Mouse (Mus musculus) frontal cortex, postnatal 14 days (tissue): ENCODE results near the gene Radil.

Experiments used
- DNase-seq, 2 experiments: peaks; one replicate each; pipeline ENCODE4 v3.0.0; 2022; ENCODE audit warnings: low spot score in 2 of 2

Radil gene

GRCm38 (mm10) chr5:142486654-142487053 is 64.2 kb downstream of the Radil start:
- DNase-seq = no peak

- DNase-seq = no peak
Measured at GRCm38 (mm10) chr5:142483581-142483980, 67.3 kb downstream of the Radil start.

DNA sequence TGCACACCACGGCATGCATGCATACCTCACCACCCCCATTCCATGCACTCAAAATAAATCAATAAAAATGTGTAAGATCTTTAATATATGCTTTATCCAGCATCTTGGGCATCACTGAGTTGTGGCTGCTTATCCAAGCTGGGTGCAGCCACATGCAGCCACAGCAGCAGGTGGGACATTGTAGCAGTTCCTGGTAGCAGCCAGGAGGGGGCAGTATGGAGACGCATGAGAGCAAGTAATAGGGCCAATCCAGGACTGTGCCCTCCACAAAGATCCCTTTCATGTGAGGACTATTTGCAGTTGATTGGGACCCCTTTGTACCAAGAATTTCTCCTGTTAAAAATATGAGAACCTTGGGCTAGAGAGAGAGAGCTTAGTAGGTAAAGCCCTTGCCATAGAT is 68.4 kb downstream of the Radil start:
- no peak for DNase-seq

DNA sequence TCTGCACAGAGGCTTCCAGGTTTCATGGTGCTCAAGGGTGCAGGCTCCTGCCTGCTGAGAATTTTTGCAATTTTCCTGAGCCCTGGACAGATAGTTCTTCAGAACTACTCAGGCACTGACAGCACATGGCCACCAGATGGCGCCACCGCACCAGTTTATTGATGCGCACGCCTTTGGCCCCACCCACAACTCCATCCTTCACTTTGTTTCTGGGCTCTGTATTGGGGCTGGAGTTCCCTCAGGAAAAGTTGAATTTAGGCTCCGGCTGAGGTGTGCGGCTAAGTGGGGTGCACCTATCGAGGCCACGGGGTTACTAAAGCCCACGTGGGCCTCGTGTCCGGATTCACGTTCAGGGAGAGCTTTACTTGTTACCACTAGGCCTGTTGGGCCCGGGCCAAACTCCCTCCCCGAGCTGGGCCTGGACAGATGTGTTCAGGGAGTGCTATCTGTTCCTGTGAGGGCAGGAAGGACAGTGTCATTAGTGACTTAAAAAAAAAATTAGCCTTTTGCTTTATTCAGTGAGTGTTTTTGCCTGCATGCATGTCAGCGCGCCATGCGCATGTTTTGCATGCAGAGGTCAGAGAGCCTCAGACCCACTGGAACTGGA is 72.0 kb downstream of the Radil start:
- DNase-seq = peak; percentile 70 to 82

- no peak for DNase-seq
Measured at GRCm38 (mm10) chr5:142477866-142478615, 72.9 kb downstream of the Radil start.

DNA sequence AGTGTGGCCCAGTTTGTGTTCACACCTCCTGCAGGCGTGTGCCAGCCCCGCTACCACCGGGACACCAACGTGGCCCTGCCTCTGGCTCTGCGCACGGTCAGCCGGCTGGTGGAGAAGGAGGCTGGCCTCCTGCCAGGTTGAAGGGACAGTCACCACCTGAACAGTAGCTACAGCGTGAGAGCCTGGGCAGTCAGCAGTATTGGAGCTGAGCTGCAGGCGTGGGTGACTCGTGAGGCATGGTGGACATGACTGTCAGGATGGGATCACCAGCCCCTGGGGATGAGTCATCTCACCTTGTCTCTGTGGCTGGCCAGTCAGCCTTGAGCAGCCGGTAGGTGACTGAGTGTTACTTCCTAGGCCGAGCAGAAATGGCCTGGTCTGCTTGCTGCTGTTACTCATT is 73.6 kb downstream of the Radil start:
- no peak for DNase-seq

DNA sequence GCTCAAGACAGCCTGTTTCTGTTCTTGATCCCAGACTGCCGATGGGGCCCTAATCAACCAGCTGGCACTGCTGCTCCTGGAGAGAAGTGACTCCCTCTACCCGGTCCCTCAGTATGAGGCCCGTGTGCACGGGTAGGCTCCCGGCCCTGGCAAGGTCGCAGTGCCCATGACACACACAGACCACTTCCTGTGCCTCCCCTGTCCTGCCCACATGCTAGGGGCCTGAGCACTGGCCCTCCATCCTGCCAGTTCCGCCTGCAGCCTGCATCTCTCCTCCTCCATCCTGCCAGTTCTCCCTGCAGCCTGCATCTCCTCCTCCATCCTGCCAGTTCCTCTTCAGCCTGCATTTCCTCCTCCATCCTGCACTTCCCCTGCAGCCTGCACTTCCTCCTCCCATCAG is 75.2 kb downstream of the Radil start:
- DNase-seq = no peak

DNA sequence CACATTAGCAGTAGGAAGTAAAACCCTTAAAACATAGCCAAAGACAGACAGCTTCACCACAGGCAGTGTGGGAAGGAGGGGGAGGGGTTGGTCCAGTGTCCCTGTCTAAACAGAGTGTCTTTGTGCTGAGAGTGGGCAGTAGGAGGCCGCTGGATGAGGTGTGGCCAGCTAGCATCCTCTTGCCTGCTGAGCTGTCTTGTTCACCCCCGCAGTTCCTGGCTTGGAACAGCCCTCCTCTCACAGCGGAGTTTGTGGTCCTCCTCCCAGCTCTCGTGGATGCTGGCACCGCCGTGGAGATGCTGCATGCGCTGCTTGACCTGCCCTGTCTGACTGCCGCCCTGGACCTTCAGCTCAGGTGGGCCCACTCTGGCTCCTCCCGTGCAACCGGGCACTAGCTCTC is 77.2 kb downstream of the Radil start:
- DNase-seq = no peak

DNA sequence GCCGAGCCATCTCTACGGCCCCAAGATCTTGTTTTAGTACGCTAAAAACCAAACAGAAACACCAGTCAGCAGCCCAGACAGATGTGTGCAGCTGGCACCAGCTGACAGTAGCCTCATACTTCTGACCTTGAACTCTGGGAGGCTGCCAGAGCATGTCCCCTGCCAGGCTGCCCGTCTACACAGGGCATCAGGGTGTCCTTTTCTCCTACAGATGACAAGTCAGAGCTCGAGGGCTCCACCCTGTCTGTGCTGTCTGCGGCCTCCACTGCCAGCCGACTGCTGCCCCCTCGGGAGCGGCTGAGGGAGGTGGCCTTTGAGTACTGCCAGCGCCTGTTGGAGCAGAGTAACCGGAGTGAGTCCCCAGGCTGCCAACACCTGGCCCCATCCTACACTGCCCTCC is 81.1 kb downstream of the Radil start:
- no peak for DNase-seq

DNA sequence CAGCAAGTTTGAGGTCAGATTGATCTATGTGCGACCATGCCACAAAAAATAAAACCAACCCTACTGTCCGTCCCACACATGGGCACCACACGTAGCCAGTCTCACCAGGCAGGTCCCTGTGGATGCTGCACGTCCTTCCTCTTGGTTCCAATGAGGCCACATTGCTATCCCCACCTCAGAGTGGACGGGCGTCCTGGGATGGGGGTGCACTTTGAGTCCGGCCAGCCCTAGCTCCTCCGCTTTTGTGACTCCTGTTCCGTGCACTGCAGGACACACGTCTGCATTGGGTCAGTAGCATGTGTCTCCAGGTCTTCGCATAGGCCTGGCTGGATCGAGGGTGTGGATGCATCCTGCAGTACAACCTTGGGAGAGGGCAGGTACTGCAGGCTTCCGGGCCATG is 82.5 kb downstream of the Radil start:
- DNase-seq = no peak

DNA sequence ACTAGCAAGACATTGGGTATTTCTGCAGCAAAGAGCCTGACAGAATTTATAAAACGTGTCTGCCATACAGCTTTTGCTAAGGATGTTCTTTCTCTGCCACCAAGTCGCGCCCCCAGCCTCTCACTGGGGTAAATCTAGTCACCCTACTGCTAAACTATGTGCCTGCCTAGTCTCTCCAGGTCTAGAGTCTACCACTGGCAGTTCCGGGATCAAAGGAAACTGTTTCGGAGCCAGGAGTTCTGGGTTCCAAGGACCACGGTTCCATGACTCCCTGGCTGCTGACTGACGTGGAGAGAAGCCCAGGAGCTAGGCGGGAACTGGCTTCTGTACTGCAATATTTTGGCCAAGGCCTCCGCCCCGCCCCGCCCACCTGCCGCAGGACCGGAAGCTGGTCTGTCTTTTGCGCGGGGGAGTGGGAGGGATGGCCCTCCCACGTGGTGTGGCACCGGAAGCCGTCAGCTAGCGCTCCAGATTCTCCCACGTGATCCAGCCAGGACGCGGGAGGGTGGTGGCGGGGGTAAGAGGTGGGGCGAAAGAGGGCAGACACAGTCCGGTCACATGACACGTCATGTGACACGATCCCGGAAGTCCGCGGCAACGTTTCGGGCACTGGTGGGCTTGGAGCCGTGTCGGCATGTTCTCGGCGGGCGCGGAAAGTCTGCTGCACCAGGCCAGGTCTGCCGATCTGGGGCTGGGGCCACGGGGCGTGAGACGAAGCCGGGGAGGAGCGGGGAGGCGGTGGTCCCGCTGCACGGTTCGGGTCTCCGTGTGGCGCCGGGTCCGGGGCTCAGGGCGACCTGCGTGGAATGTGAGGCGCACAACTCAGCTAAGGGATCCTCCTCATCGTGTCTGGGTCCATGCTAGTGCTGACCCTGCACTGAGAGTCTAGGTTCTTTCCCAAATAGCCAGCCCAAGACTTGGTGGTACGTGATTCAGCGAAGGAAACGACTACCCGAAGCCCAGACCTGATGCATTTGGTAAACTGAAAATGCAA is 87.1 kb downstream of the Radil start, which contains the start of gene Ap5z1:
Gene Ap5z1 (plus strand): TSS at position 484 of the 994 bp plus-strand sequence.
- peak; percentile 82 to 88 for DNase-seq

GRCm38 (mm10) chr5:142463011-142463410 is 87.9 kb downstream of the Radil start:
- no peak for DNase-seq

- no peak for DNase-seq
Measured at GRCm38 (mm10) chr5:142462641-142462948, 88.3 kb downstream of the Radil start.

DNA sequence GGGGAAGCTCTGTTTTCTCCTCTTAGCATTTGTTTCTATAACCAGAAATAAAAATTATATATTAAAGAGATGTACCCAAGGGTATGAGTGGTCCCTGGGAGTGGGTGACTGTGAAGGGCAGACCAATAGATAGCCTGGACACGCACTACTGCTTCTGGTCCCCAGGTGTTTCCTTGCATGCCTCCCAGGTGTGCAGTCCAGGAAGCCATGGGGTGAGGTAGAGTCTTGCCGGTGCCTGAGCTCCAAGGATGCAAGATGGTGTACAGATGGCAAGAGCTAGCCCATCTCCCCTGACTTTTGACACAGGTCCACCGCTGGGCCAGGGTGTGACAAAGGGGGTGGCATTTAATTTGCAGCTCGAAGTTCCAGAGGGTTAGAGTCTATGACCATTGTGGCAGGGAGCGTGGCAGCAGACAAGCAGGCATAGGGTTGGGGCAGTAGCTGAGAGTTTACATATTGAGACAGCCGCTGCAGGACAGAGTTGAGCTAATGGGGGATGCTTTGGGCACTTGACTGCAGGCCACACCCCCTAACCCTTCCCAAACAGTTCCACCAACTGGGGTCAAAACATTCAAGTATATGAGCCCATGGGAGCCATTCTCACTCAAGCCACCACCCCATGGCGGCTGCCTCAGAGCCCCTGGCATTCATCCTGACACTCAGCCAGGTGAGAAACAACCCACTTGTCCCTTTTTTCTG is 88.8 kb downstream of the Radil start:
- DNase-seq = no peak

DNA sequence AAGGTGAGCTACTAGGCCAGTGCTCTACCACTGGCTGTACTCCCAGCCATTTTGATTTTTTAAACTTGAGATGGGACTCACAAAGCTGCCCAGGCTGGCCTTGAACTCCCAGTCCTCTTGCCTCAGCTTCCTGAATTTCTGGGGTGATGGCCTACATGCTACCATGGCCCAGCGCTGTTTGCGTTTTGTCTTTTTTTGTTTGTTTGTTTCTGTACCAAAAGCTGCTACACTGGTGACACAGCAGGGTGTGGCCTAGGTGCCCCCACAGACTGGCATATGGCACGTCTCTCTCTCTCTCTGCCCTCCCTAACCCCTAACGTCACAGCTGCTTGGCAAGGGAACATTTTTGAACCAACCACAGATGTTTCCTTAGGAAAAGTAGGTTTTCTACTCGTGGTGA is 91.1 kb downstream of the Radil start:
- DNase-seq = no peak

DNA sequence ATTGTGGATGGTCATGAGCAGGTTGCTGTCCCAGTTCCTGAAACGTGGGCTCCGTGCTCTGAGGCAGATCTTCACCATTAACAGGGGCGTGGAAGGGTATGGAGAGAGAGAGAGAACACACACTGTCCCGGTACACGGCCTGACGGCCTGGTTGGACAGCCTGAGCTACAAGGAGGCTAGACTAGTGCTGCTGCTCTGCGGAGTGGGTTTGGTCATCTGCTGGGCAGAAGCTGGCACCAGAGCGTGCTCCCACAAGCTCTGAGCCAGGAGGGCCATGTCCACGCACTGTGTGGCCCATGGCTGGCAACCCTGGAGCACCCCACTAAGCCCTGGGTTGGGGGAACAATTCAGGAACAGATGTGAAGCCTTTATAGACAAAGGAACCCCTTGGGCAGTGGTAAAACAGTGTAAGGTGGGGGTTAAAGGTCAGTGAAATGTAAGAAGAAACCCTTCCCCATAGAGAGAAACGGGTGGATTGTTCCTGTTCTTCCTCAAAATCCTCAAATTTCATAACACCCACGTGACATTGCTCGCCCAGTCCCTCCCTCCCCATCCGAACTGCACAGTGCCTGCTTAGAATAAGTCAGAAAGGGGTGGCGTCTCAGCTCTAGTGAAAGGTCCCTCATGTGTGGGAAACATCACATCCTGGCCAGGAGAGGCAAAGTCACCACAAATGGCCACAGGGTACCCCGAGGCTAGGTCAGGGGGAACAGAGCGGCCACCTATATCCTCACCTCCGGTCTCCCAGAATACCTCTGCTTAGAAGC is 91.9 kb downstream of the Radil start:
- DNase-seq = no peak

GRCm38 (mm10) chr5:142457345-142457744 is 93.6 kb downstream of the Radil start:
- no peak for DNase-seq

DNA sequence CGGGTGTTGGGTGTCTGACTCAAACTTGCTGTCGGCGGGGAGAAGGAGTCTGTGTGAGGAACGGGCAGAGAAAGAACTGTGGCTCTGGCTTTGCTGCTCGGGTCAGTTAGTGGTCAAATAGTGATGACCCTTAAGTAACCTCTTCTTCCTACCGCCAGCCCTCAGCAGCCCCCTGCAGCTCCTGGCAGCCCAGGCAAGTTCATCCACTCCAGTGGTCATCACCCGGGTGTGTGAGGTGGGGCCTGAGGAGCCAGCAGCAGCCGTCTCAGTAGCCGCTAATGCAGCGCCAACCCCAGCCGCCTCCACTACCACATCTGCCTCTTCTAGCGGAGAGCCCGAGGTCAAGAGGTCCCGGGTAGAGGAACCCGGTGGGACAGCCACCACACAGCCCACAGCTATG is 94.6 kb downstream of the Radil start:
- DNase-seq = no peak

DNA sequence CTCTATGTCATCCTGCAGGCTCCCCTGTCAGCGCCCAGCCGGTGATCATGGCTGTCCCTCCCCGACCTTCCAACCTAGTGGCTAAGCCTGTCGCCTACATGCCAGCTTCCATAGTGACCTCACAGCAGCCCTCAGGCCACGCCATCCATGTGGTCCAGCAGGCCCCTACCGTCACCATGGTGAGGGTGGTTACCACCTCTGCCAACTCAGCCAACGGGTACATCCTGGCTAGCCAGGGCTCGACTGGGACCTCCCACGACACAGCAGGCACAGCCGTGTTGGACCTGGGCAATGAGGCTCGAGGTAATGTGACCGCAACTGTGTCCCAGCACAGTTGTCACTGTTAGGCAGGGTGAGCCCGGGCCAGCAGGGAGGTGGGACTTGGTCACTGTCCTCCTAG is 97.2 kb downstream of the Radil start:
- no peak for DNase-seq

- no peak for DNase-seq
Measured at GRCm38 (mm10) chr5:142451759-142452158, 99.1 kb downstream of the Radil start.

DNA sequence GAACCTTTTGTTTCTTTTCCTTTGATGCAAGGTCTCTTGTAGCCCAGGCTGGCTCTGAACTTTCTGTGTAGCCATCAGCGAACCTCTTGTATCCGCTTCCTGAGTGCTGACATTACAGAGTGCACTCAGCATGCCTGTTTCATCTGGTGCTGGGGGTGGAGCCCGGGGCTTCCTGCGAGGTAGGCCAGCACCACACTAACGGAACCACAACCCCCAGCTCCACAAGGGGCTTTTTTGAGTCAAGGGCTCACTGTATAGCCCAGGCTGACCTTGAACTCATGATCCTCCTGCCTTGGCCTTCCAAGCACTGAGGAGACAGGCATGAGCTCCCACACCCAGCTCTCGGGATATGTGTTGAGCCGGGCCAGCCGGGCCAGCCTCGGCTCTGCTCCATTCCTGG is 100.1 kb downstream of the Radil start:
- no peak for DNase-seq
